Mouse (Mus musculus) common myeloid progenitor, adult 5-6 weeks (primary cell): Measurements from ENCODE around the gene Copz1. TPM values are rescaled to one million over a fixed set of nuclear protein-coding genes. Genes with fewer than 3 reads are reported as not detected.
A peak's percentile ranks its signal among the peaks of the same experiment; 100 is the strongest.
"Not testable (repeated sequence)": the region's sequence is repeated elsewhere in the genome, so short reads cannot be mapped to it uniquely, and the experiment has no call there.

ENCODE experiments used
- ATAC-seq: replicated peaks from 2 replicates; pipeline ENCODE4 v1.8.0; 2016; ENCODE audit warnings: low read depth, mild to moderate bottlenecking, moderate TSS enrichment, inconsistent platforms; ENCODE audit not compliant: poor library complexity, severe bottlenecking
- total RNA-seq: library from RNA; stranded (forward); fragments of 200-1000, 187-1606 nt; gene quantifications from 2 replicates; pipeline ENCODE4 v1.2.3, GENCODE M21; 2017

Copz1 gene
- total RNA-seq, 1 experiment from 2014 or later = 55.5 TPM

- ATAC-seq = peak; percentile 30; the same call in 1 of the 2 replicates
Observed at GRCm38 (mm10) chr15:103250195-103250740, 22.2 kb upstream of the Copz1 start.

GRCm38 (mm10) chr15:103251595-103251994 is 20.9 kb upstream of the Copz1 start:
- ATAC-seq = no peak; the same call in 1 of the 2 replicates

GRCm38 (mm10) chr15:103252660-103253059 is 19.9 kb upstream of the Copz1 start:
- ATAC-seq = peak; percentile 30

GRCm38 (mm10) chr15:103253352-103253751 is 19.2 kb upstream of the Copz1 start:
- ATAC-seq = no peak

- ATAC-seq = peak; percentile 24
Observed at GRCm38 (mm10) chr15:103255169-103255568, 17.3 kb upstream of the Copz1 start.

- no peak for ATAC-seq
Observed at GRCm38 (mm10) chr15:103256210-103256986, 16.1 kb upstream of the Copz1 start.

GRCm38 (mm10) chr15:103257790-103258728 is 14.5 kb upstream of the Copz1 start, which contains the start of gene Nfe2:
Gene Nfe2, minus strand, starts transcription at chr15:103258403.
- ATAC-seq = peak; percentile 83

- ATAC-seq = no peak
Observed at GRCm38 (mm10) chr15:103259162-103259561, 13.4 kb upstream of the Copz1 start.

- peak; percentile 28 for ATAC-seq
Observed at GRCm38 (mm10) chr15:103259989-103260388, 12.5 kb upstream of the Copz1 start.

- no peak for ATAC-seq
Observed at GRCm38 (mm10) chr15:103264794-103265193, 7.7 kb upstream of the Copz1 start.

- ATAC-seq = peak; percentile 15; the same call in 1 of the 2 replicates
Observed at GRCm38 (mm10) chr15:103268903-103269302, 3.6 kb upstream of the Copz1 start.

GRCm38 (mm10) chr15:103275943-103276342 is 3.4 kb downstream of the Copz1 start:
- ATAC-seq = not testable (repeated sequence)

GRCm38 (mm10) chr15:103277949-103278348 is 5.4 kb downstream of the Copz1 start:
- ATAC-seq = no peak

- ATAC-seq = no peak
Observed at GRCm38 (mm10) chr15:103279750-103280149, 7.2 kb downstream of the Copz1 start.

- ATAC-seq = peak; percentile 85
Observed at GRCm38 (mm10) chr15:103280817-103281464, 8.4 kb downstream of the Copz1 start.

GRCm38 (mm10) chr15:103281465-103282205 is 9.1 kb downstream of the Copz1 start:
- 0 out of 2 replicates have a peak, but pooled peaks have one; percentile 6 for ATAC-seq

- peak; percentile 52; the same call in 1 of the 2 replicates for ATAC-seq
Observed at GRCm38 (mm10) chr15:103284066-103284465, 11.6 kb downstream of the Copz1 start.

- no peak for ATAC-seq
Observed at GRCm38 (mm10) chr15:103284647-103285046, 12.1 kb downstream of the Copz1 start.

- ATAC-seq = no peak
Observed at GRCm38 (mm10) chr15:103285778-103286417, 13.4 kb downstream of the Copz1 start.
